Mouse (Mus musculus) midbrain, embryonic 13.5 days (tissue): ENCODE measurements around the gene Cyp2ab1. TPM values are rescaled to one million over a fixed set of nuclear protein-coding genes. Genes with fewer than 3 reads are reported as not detected.

Source experiments
- polyA plus RNA-seq: library from polyadenylated mRNA; unstranded; fragments of >200 nt; fragmentation: Nextera tagmentation; extraction: Ambion mirVana; gene quantifications from 2 replicates; pipeline ENCODE4 v1.2.1, GENCODE M21; 2015

Cyp2ab1 gene
- polyA plus RNA-seq, 1 experiment from 2014 or later, result not detected

Other genes starting within 250 kb of the Cyp2ab1 start
- gene Klhl24, start 227.9 kb downstream of the Cyp2ab1 start, polyA plus RNA-seq, result 64.6 and 69.3 TPM in 2 replicates
- gene Yeats2, start 184.3 kb downstream of the Cyp2ab1 start, polyA plus RNA-seq, result 28.1 and 29.6 TPM in 2 replicates
- 2.2 and 2.7 TPM in 2 replicates for gene Map6d1, start 84.0 kb downstream of the Cyp2ab1 start, polyA plus RNA-seq
- 81.1 and 88.7 TPM in 2 replicates for gene Parl, start 23.0 kb downstream of the Cyp2ab1 start, polyA plus RNA-seq
- gene Abcc5, start 101.0 kb upstream of the Cyp2ab1 start, polyA plus RNA-seq, result 141 and 150 TPM in 2 replicates
- 105 and 111 TPM in 2 replicates for gene Eif2b5, start 173.4 kb upstream of the Cyp2ab1 start, polyA plus RNA-seq
- 44.0 and 49.1 TPM in 2 replicates for gene Dvl3, start 191.6 kb upstream of the Cyp2ab1 start, polyA plus RNA-seq
- gene Ap2m1, start 210.1 kb upstream of the Cyp2ab1 start, polyA plus RNA-seq, result 1,112 and 1,165 TPM in 2 replicates
- 77.6 and 79.4 TPM in 2 replicates for gene Abcf3, start 223.2 kb upstream of the Cyp2ab1 start, polyA plus RNA-seq